In the genomic region with DNA sequence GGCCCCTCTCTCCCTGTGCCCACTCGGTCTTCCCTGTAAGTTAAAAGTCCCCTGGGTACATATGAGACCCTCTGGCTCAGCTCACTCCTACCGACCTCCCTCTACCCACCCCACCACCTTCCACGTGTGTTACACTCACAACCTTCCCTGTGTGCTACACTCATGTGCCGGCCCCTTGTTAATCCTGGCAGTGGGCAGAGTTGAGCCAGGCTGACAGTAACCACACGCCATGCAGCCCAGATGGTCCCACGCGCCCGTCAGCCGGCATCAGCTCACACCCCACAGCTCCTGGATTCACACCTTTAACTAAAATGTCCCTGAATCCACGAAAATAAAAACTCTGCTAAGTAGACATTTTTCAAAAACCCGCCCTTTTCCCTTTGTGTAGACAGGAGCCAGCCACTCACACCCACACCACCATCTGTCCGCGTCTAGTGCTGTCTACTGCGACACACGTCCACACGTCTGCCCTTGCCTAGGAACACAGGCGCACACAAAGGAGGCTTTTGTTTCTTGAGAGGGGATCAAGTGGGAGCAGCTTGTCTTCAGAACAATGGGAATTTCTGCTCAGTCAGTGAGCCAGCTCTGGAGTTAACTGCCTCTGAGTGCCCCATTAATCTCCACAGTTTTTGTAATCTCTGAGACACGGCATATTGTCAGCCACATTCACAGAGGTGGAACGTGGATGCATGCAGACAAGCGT, we compare ENCODE assay signal across 8 mouse cellular contexts.
A peak's percentile ranks its signal among the peaks of the same experiment; 100 is the strongest.
DNase-seq lines count a peak whose midpoint lies in the region; ATAC-seq and TF ChIP-seq lines count a peak whose summit lies in the region.

No protein-coding gene starts in this region.

- H3K4me1 ChIP-seq in heart, embryonic 10.5 days, result peaks cover 20% of the 10 kb centered on the region
- peaks cover 32% of the 10 kb centered on the region for H3K4me1 ChIP-seq in forebrain, embryonic 12.5 days
- H3K4me1 ChIP-seq in midbrain, postnatal 0 days (ENCODE audit: insufficient read depth, low read length), result no peaks in the 10 kb centered on the region
- no peaks in the 10 kb centered on the region for H3K4me1 ChIP-seq in kidney, embryonic 14.5 days (ENCODE audit: control insufficient read depth, insufficient read depth, low read length)

- H3K4me3 ChIP-seq in heart, embryonic 10.5 days, result no peak overlapping the region
- no peak overlapping the region for H3K4me3 ChIP-seq in forebrain, embryonic 12.5 days (replicated peaks)
- no peak overlapping the region for H3K4me3 ChIP-seq in midbrain, postnatal 0 days (ENCODE audit: low read depth, low read length)
- H3K4me3 ChIP-seq in kidney, embryonic 14.5 days (ENCODE audit: low read length), result no peak overlapping the region

- 0 out of 2 replicates have a peak, but pooled peaks cover 4% of the 10 kb centered on the region for H3K9me3 ChIP-seq in heart, embryonic 10.5 days
- H3K9me3 ChIP-seq in forebrain, embryonic 12.5 days, result peaks cover 5% of the 10 kb centered on the region; the same call in 1 of the 2 replicates
- H3K9me3 ChIP-seq in midbrain, postnatal 0 days (ENCODE audit: low read length), result peaks cover 9% of the 10 kb centered on the region; the same call in 1 of the 2 replicates
- H3K9me3 ChIP-seq in kidney, embryonic 14.5 days (ENCODE audit: control insufficient read depth, low read length), result 0 out of 2 replicates have a peak, but pooled peaks cover 2% of the 10 kb centered on the region

- no peak for DNase-seq in heart, embryonic 10.5 days (ENCODE audit: low spot score)
- DNase-seq in heart, adult 18-20 months, result no peak
- DNase-seq in layer of hippocampus, adult 9-11 months, result peak; percentile 90
- DNase-seq in midbrain, postnatal 0 days (ENCODE audit: low spot score), result peak; percentile 74
- DNase-seq in urinary bladder, postnatal 36 days (ENCODE audit: low spot score in 2 of 2), result no peak
- DNase-seq in lung, postnatal 14 days, result no peak

- peak overlapping the region; percentile 33; the same call in 1 of the 2 replicates for H3K9ac ChIP-seq in forebrain, embryonic 12.5 days
- H3K9ac ChIP-seq in midbrain, postnatal 0 days (replicated peaks; ENCODE audit: low read length, poor library complexity, severe bottlenecking), result no peak overlapping the region
- no peak overlapping the region for H3K9ac ChIP-seq in kidney, embryonic 14.5 days (ENCODE audit: low read depth, low read length)

- WGBS in heart, embryonic 10.5 days, result 60% methylated on average over 20 of the region's 20 CpGs
- WGBS in forebrain, embryonic 12.5 days, result 21% methylated on average over 20 of the region's 20 CpGs
- WGBS in midbrain, postnatal 0 days, result 22% methylated on average over 20 of the region's 20 CpGs
- WGBS in kidney, embryonic 14.5 days, result 53% methylated on average over 20 of the region's 20 CpGs

- H3K27ac ChIP-seq in heart, embryonic 10.5 days, result peak overlapping the region; percentile 56
- peak overlapping the region; percentile 89 for H3K27ac ChIP-seq in forebrain, embryonic 12.5 days
- H3K27ac ChIP-seq in midbrain, postnatal 0 days (ENCODE audit: low read depth, low read length), result no peak overlapping the region
- no peak overlapping the region for H3K27ac ChIP-seq in kidney, embryonic 14.5 days (ENCODE audit: low read depth, low read length)

- peak; percentile 92 for ATAC-seq in forebrain, embryonic 12.5 days (ENCODE audit: low FRiP score)
- peak; percentile 72 for ATAC-seq in midbrain, postnatal 0 days (ENCODE audit: low FRiP score)
- ATAC-seq in kidney, embryonic 14.5 days (ENCODE audit: low FRiP score, low TSS enrichment), result no peak; the same call in 1 of the 2 replicates

- H3K27me3 ChIP-seq in heart, embryonic 10.5 days (ENCODE audit: insufficient read depth, poor library complexity, severe bottlenecking), result peaks cover 45% of the 10 kb centered on the region; the same call in 1 of the 2 replicates
- peaks cover 76% of the 10 kb centered on the region for H3K27me3 ChIP-seq in forebrain, embryonic 12.5 days
- H3K27me3 ChIP-seq in midbrain, postnatal 0 days (ENCODE audit: insufficient read depth, low read length), result no peaks in the 10 kb centered on the region
- H3K27me3 ChIP-seq in kidney, embryonic 14.5 days (ENCODE audit: control insufficient read depth, insufficient read depth, low read length), result no peaks in the 10 kb centered on the region

- no peak for TF ChIP-seq CTCF in midbrain, postnatal 0 days (IDR thresholded peaks at IDR 0.05)

- 0 out of 2 replicates have a peak, but pooled peaks cover 8% of the 10 kb centered on the region for H3K36me3 ChIP-seq in heart, embryonic 10.5 days
- H3K36me3 ChIP-seq in forebrain, embryonic 12.5 days (replicated peaks), result no peaks in the 10 kb centered on the region
- H3K36me3 ChIP-seq in midbrain, postnatal 0 days (ENCODE audit: insufficient read depth, low read length), result no peaks in the 10 kb centered on the region
- no peaks in the 10 kb centered on the region for H3K36me3 ChIP-seq in kidney, embryonic 14.5 days (ENCODE audit: control insufficient read depth, insufficient read depth, low read length)

- H3K4me2 ChIP-seq in forebrain, embryonic 12.5 days, result peak overlapping the region; percentile 36
- no peak overlapping the region for H3K4me2 ChIP-seq in midbrain, postnatal 0 days (ENCODE audit: low read depth, low read length, poor library complexity, severe bottlenecking)
- no peak overlapping the region for H3K4me2 ChIP-seq in kidney, embryonic 14.5 days (replicated peaks; ENCODE audit: low read depth, low read length)

Comparison
In these comparisons a context has a peak if more than half of its experiments do, and no peak if none do; other contexts are left out.
1. DNase-seq: peak in layer of hippocampus, adult 9-11 months (single experiment) and midbrain, postnatal 0 days (single experiment); none in heart, embryonic 10.5 days (single experiment), heart, adult 18-20 months (0 of 2), urinary bladder, postnatal 36 days (0 of 2) and lung, postnatal 14 days (single experiment).
2. H3K27ac ChIP-seq: peak in heart, embryonic 10.5 days (single experiment) and forebrain, embryonic 12.5 days (single experiment); none in midbrain, postnatal 0 days (single experiment) and kidney, embryonic 14.5 days (single experiment).